Mouse (Mus musculus) brown adipose tissue, adult 24 weeks (tissue): ENCODE measurements around the gene Pidd1. TPM values are rescaled to one million over a fixed set of nuclear protein-coding genes. Genes with fewer than 3 reads are reported as not detected.
A peak's percentile ranks its signal among the peaks of the same experiment; 100 is the strongest.
"Not testable (repeated sequence)": the region's sequence is repeated elsewhere in the genome, so short reads cannot be mapped to it uniquely, and the experiment has no call there.

Source experiments
- H3K27ac ChIP-seq: fragments of 200-500 bp; replicated peaks from 2 replicates; pipeline ENCODE4 v1.5.1; 2012; ENCODE audit warnings: low read depth, mild to moderate bottlenecking, low read length
- H3K4me1 ChIP-seq: fragments of 200-500 bp; 2 replicates; pipeline ENCODE4 v1.6.1; 2012; ENCODE audit warnings: low read length, mixed read lengths; ENCODE audit not compliant: control insufficient read depth, insufficient read depth, insufficient read length
- H3K4me3 ChIP-seq: fragments of 200-500 bp; 2 replicates; pipeline ENCODE4 v1.5.1; 2012; ENCODE audit warnings: low read depth, mild to moderate bottlenecking, low read length, moderate library complexity; ENCODE audit not compliant: insufficient read depth
- polyA plus RNA-seq: library from polyadenylated mRNA; stranded (reverse); fragments of >200 nt; gene quantifications from 2 replicates; pipeline ENCODE4 v1.2.4, GENCODE M21; 2012; ENCODE audit not compliant: missing spikeins, insufficient read depth, insufficient read length

Gene Pidd1
- polyA plus RNA-seq, 1 experiment, result 0.75 TPM

GRCm38 (mm10) chr7:141456739-141457138 lies 12.9 kb upstream of the Pidd1 start:
- Histone ChIP-seq H3K4me3 (peak overlapping the region; percentile 91), H3K27ac (peak overlapping the region; percentile 97), H3K4me1 (peaks cover 26% of the 10 kb centered on the region)

- peak overlapping the region; percentile 91 for H3K4me3 ChIP-seq
- peaks cover 24% of the 10 kb centered on the region for H3K4me1 ChIP-seq
- peak overlapping the region; percentile 97 for H3K27ac ChIP-seq
Observed at GRCm38 (mm10) chr7:141455610-141456314, 11.9 kb upstream of the Pidd1 start.

GRCm38 (mm10) chr7:141454967-141455551 lies 11.2 kb upstream of the Pidd1 start, which contains the start of gene Pnpla2:
TSS of gene Pnpla2 (plus strand) at chr7:141455198.
- peak within 1 kb of the TSS; percentile 91 for H3K4me3 ChIP-seq
- peak within 1 kb of the TSS; percentile 97 for H3K27ac ChIP-seq
- H3K4me1 ChIP-seq, result peaks cover 23% of the 10 kb centered on the region

DNA sequence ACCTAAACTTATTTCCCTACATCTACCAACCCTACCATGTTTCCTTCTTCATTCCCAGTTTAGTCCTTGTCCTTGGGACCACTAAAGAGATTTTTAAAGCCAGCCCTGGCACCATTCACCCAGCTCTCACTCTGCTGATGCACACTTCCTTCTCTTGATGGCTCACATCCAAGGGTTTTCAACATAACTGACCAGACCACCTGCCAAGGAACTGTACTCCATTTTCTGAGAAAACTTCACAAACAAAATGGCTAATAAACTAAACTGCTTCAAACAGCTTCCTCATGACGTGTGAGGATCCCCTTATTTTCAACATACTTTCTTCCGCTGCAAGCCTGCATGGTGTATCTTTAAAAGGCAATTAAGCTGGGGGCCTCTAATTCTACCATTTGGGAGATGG lies 9.8 kb upstream of the Pidd1 start:
- peak overlapping the region; percentile 26 for H3K27ac ChIP-seq
- H3K4me1 ChIP-seq, result peaks cover 17% of the 10 kb centered on the region
- no peak overlapping the region for H3K4me3 ChIP-seq

DNA sequence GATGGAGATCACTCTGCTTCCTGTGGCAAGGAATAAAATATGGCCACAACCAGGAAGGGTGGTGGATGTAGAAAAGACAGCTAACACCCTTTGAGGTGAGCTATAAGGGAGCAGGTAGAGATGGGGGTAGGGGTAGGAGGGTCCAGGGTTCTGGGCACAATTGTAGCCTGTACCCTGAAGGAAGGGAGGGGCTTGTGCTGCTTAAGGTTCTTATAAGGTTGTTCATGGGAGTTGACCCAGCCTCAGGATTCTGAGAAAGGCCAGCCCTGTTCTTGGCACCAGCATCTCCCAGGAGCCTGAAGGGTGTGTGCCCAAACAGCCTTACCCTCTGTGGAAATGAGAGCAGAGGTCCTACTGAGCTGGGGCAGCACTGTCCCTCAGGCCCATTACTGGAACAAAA lies 8.1 kb upstream of the Pidd1 start:
- Histone ChIP-seq H3K4me3 (no peak overlapping the region), H3K4me1 (peaks cover 5% of the 10 kb centered on the region), H3K27ac (peak overlapping the region; percentile 78)

GRCm38 (mm10) chr7:141447110-141447991 lies 3.5 kb upstream of the Pidd1 start, which contains the start of gene Rplp2:
TSS of gene Rplp2 (plus strand) at chr7:141447370.
- peaks cover 7% of the 10 kb centered on the region; the same call in 1 of the 2 replicates for H3K4me1 ChIP-seq
- H3K27ac ChIP-seq, result peak within 1 kb of the TSS; percentile 100
- H3K4me3 ChIP-seq, result peak within 1 kb of the TSS; percentile 87

GRCm38 (mm10) chr7:141446374-141446773 lies 2.5 kb upstream of the Pidd1 start:
- H3K4me1 ChIP-seq, H3K27ac ChIP-seq, H3K4me3 ChIP-seq: not testable (repeated sequence)

DNA sequence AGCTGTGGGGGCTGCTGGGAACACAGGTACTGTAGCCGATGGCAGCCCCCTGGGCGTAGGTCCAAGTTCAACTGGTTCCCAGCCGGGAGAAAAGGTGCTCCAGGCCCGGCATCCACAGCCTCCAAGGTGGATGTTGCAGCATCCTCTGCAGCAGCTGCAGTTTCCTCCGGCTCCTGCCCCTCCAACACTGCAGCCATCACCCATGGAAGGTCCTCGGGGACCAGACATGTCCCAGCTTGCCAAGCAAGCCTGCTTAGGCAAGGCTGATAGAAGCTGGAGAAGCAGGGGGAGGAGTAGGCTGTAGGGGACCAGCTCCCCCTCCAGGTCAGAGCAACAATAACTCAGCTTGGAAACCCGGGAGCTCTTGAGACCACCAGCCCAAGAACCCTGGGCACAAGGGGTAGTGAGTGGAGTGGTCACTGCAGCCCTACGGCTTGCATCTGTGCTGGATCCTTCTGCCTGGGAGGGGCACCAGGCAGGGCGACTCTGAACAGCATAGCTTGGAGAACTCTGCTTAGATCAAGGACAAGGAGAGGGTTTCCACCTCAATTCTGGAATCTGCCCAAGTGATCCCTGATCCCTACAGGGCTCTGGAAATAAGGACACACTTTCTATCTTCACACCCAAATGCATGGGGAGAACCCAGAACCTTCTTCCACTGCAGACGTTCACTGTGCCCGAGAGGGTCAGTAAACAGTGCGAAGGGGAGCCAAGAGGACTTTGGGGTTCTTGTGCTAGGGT lies 574 bp downstream of the Pidd1 start:
- Histone ChIP-seq H3K4me1 (peaks cover 4% of the 10 kb centered on the region; the same call in 1 of the 2 replicates), H3K4me3 (peak overlapping the region; percentile 48), H3K27ac (no peak overlapping the region)

DNA sequence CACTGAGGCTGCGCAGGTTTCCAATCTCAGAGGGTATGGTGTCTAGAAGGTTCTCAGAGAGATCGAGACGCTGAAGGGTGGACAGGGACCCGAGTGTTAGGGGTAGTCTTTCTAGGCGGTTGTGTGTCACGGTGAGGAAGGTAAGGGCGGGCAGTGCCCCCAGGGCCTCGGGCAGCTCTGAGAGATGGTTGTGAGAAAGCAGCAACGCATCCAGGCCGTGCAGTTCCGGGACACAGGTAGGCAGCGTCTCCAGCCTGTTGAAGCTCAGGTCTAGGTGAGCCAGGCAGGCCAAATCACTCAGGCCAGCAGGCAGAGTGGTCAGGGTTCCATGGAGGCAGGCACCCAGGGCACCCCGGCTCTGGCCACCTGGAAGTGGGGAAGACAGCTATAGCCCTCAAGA lies 1.6 kb downstream of the Pidd1 start:
- Histone ChIP-seq H3K4me1 (peaks cover 4% of the 10 kb centered on the region; the same call in 1 of the 2 replicates), H3K27ac (no peak overlapping the region), H3K4me3 (no peak overlapping the region)

GRCm38 (mm10) chr7:141441460-141441859 lies 2.4 kb downstream of the Pidd1 start:
- H3K27ac ChIP-seq, result no peak overlapping the region

DNA sequence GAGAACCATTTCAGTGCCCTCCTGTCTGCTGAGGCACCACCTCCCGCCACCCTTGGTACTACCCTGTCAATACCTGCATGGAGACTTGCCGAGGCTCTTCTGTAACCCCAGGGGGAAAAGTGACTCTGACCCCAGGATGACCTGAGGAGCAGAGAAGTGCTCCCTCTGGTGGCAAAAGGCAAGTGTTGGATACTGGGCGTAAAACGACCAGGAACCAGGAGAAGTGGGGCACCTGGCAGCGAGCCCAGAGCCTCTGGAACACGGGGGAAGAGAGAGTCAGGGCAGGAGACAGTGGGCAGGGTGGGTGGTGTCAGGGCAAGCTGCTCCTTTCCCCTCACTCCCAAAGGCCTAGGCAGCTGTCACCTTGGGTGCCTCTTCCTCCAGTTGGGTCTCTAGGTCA lies 3.2 kb downstream of the Pidd1 start:
- Histone ChIP-seq H3K4me1 (peaks cover 14% of the 10 kb centered on the region), H3K27ac (no peak overlapping the region), H3K4me3 (no peak overlapping the region)

More at GRCm38 (mm10) chr7:141441460-141441859, 2.4 kb downstream of the Pidd1 start:
- no peak overlapping the region for H3K4me3 ChIP-seq
- peaks cover 8% of the 10 kb centered on the region for H3K4me1 ChIP-seq

- Histone ChIP-seq H3K27ac (no peak overlapping the region), H3K4me3 (no peak overlapping the region), H3K4me1 (peaks cover 18% of the 10 kb centered on the region)
Observed at GRCm38 (mm10) chr7:141439811-141440210, 4.0 kb downstream of the Pidd1 start.

- Histone ChIP-seq H3K27ac (no peak overlapping the region), H3K4me1 (peaks cover 18% of the 10 kb centered on the region), H3K4me3 (no peak overlapping the region)
Observed at GRCm38 (mm10) chr7:141439140-141439679, 4.6 kb downstream of the Pidd1 start.

DNA sequence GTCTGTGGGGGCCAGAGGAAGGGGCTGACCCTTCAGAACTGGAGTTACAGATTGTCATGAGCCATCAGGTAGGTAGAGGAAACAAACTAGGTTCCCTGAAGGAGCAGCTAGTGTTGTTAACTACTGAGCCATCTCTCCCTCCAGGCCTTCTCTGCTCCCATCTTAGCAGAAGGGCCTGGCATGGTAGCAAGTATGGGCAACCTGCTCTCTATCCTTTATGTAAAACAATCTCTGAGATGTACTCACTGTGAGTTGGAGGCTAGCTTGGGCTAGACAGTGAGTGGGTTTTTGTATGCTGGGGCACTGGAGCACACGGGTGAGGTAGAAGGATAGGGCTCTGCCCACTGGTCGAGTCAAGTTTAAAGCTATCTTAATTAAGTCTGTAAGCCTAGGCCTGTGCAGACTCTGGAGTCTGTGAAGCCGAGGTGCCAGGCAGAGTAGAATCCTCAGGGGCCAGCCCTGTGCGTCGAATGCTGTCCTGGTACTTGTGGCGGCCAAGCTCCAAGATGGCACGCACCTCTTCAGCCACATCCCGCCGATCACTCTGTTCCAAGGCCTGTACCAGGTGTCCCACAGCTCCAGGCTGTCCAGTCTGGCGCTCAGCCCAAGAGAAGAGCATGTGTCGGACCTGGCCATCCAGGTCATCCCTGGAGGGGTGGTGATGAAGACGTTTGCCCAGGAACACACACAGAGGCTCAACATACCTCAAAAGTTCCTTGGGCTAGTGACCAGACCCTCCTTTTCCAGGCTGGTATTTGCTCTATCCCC lies 5.4 kb downstream of the Pidd1 start:
- Histone ChIP-seq H3K4me1 (peaks cover 19% of the 10 kb centered on the region), H3K27ac (no peak overlapping the region), H3K4me3 (no peak overlapping the region)
